Mouse (Mus musculus): ENCODE results near the gene Cep112.

Gene Cep112

DNA sequence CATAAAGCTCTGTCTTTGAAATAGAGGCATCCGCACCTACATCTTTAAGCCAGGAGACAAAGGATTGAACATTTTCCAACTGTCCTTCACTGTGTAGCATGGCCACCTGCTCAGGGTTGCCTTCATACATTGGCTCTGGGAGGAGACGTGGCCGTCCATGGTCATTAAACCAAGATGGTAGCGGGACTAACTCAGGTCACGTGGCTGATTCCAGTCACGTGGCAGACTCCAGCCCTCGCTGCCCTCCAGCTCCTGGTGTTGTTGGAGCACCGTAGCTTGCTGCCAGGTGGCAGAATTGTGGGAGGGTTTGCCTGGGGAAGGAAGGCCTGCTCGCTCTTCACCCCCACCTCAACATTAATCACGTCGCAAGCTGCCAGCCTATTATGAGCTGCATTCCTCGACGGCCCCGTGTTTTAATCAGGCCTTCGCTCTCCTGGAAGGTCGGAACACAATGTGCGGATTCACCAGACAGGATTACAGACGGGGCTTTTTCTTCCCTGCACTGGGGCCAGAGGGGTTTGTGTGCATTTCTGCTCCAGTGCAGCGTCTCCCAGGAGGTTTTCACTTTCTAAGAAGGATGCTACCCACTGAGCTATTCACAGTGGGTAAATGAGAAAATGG lies 460.4 kb downstream of the Cep112 start:
- DNase-seq, result no peak

DNA sequence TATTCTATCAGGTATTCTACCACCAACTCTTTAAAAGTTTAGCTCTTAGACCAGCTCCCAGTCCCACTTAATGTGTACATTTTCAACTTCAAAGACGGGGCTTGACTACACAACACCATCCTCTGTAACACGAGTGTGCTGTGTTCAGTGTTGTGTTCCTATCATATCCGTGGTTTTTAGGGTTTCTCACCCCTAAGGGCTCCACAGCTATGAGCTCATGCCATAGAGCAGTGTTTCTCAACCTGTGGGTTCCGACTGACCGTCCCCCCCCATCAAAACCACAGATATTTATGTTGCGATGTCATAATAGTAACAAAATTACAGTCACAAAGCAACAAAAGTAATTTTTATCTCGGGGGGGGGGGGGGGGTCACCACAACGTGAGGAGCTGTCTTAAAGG lies 461.1 kb downstream of the Cep112 start:
- DNase-seq, result no peak

DNA sequence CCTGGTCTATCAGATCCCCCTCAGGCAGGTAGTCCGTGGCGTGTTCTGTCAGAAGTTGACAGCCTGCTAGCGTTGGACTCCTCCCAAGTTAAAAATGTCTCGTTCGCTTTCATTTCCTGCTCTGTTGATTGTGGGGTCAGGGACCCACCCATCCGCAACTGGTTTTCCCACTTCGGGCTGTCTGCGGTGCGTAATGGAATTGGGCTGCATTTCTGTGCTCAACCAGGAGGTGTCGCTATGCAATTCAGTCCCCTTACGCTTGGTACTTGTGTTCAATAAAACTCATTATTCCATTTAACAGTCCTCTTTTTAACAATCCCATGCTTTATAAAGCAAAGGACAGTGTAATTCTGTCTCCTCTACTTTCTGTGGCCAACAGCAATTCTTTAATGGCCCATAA lies 464.1 kb downstream of the Cep112 start:
- no peak for DNase-seq

DNA sequence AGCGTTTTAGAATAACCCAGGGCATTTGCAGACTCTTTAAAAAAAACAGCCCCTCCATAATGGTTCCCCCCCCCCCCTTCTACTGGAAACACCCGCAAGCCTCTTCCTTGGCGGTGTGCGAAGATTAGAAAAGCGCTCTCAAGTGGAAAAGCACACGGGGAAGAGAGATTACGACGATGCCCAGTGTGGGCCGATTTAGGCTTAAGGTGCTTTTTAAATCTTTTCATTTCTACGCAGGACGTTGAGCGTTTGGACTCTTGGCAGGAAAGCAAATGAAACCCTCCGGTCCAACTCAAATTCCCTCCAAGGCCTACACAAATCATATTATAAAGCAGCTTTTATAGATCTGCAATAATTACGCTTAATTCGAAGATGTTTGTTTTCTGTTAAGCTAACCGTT lies 465.6 kb downstream of the Cep112 start:
- DNase-seq, result no peak

DNA sequence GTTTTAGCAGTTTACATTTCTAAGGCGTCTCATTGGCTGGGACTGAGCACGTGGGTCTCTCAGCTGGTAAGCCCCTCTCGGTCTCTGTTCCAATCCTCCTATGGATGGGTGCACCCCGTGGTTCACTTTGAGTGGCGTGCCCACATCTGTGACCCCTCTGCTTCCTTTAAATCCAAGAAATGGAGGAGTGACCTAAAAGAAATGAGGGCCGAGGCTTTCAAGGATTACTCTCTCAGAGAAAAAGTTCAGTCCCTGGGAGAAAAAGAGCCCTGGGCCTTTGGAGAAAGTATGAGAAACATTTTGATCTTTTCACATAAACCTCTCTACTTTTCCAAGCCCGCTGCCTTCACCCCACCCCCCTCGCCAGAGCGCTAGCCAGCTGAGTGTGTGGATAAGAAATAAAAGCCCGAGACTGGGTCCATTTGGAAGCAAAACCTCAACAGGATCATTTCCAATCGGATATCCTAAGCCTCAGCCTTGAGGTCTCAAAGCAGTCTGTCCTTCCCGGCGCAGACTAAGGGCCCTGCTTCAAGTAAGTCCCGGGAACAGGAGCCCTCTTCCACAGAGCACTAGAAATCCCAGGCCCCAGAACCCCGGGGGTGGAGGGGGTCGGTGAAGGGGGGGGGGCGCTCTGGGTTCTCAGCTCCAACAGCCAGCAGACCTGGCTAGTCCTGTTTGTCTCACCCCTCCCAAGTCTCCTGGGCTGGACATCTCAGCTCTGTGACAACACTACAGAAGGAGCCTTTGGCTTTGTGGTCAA lies 466.3 kb downstream of the Cep112 start:
- DNase-seq, result no peak

DNA sequence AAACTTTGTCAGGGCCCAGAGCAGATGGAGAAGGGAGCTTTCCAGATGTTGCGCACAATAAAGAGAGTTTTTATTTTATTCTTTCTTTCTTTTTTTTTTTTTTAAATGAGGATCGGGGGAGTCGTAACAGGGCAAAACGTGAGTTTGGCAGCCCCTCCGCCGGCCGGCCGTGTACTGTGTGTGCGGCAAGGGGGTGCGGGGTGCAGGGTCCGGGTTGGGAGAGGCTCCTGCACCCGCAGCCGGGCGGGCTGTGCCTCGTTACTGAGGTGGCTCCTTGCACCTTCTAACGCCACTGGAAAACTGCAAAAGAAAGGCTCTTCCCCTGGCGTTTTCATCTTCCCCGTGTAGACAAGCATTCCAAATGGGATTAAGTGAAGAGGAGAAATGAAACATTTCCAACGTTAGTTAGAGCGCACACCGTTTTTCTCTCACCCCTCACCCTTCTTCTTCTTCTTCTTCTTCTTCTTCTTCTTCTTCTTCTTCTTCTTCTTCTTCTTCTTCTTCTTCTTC lies 466.9 kb downstream of the Cep112 start:
- no peak for DNase-seq

DNA sequence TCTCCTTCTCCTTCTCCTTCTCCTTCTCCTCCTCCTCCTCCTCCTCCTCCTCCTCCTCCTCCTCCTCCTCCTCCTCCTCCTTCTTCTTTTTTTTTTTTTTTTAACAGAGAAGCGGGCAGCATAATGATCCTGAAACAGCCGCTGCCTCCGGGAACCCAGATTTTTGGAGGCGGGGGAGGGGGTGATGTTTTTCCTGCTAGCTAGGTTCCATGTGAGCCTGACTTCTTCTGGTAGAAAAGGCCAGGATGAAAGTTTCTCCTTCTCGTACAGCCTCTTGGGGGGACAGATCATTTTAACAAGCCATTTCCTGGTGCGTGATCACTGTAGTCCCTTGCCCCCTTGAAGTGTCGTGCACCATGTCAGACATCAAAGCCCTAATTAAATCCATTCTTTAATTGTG lies 467.4 kb downstream of the Cep112 start:
- no peak for DNase-seq

DNA sequence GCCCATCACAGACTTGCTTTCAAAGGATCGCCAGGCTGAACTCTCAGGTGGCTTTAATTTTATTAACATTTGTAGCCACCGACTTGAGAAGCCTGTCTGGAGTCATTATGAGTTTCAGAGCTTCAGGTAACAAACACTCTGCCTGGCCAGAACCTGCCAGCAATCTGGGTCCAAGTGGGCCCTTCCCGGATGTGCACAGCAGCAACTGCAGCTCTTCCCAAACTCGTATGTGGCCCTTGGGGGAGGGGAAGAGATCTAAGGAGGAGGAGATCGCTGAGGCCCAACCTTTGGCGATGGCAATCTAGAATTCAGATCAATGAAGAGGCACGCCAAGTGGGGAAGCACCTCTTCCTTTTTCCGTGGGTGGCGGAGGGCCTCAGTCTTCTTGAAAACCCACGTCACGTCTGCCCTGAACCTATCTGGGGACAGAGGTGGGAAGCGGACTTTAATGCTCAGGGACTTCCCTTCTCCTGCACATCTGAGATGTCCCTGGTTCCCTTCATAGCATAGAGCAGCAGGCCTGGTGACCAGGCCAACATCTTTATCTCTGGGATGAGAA lies 468.3 kb downstream of the Cep112 start:
- DNase-seq, result no peak

DNA sequence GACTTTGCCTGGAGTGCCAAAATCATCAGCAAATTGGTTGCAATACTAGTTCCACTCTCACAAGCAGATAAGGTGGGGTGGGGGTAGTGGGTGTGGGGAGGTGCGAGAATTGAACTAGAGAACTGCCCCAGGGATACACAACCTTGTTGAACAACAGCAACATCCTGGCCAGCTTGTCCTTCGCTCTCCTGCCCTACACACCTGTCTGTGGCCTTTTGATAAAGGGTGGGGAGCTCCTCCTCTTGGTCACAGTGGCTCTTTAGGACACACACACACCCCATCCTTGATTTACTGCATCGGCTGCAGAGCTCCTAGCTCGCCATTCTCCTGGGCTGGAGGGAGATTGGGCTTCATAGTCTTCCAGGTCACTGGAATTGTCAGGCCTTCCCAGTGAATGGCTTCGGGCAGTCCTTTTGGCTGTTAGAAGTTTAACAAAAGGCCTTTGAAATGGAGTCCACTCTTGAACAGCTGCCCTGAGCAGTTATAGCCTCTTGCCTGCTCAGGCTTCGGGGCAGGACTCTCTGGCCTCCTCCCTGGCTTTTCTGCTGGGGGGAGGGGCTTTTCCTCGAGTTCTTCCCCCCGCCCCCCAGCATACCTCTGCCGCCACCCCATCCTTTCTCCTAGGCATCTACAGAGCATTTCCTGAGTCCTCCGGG lies 469.0 kb downstream of the Cep112 start:
- no peak for DNase-seq

DNA sequence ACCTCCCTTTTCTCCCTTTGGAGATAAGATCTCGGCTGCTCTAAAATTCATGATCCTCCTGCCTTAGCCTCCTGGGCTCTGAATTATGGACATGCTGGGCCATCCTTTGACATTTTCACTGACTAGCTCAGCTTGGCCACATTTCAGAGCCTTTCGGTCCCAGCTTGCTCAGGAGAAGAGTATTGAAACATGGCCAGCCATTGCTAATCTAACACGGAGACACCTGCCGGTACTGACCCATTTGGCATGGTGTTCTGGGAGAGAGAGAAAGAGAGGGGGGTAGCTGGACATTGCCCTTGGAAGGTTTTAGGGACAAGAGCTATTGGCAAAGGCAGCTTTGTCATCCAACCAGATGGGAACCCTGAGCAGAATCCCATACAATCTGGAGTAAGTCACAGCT lies 472.0 kb downstream of the Cep112 start:
- DNase-seq, result no peak

DNA sequence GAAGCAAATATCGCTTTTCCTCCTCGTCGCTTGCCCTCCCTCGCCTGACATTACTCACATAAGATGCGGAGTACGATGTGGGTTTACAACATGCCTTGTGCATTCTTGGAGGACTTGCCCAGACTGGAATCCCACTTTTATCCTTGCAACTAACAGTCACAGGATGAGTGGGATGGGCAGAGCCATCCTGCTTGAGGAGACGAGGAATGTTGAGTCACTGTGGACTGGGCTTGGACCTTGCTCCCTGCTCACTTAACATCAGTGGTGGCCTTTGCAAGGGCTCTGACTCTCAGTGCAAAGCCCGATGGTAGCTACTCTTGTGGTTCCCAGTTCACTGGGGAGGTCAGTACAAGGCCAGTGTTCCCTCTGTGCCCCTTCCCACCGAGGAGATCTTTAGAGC lies 473.1 kb downstream of the Cep112 start:
- no peak for DNase-seq

DNA sequence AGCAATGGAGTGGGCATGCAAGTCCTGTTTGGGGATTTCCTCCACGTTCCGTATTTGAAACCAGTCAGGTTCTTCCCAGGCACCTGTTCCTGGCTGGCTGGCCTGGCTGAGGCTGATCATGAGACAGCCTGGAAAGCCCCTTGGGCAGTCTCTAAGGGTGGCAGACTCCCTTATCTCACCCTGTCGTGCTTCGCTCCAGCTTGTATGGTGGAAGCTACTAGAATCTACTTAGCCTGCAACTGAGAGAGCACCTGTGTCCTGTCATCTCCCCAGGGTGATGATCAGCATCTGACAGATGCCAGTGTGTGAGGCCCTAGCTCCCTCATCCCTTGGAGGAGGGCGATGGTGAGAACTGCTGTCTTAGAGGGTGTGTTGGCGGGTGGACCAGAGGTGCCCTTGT lies 473.5 kb downstream of the Cep112 start:
- no peak for DNase-seq

DNA sequence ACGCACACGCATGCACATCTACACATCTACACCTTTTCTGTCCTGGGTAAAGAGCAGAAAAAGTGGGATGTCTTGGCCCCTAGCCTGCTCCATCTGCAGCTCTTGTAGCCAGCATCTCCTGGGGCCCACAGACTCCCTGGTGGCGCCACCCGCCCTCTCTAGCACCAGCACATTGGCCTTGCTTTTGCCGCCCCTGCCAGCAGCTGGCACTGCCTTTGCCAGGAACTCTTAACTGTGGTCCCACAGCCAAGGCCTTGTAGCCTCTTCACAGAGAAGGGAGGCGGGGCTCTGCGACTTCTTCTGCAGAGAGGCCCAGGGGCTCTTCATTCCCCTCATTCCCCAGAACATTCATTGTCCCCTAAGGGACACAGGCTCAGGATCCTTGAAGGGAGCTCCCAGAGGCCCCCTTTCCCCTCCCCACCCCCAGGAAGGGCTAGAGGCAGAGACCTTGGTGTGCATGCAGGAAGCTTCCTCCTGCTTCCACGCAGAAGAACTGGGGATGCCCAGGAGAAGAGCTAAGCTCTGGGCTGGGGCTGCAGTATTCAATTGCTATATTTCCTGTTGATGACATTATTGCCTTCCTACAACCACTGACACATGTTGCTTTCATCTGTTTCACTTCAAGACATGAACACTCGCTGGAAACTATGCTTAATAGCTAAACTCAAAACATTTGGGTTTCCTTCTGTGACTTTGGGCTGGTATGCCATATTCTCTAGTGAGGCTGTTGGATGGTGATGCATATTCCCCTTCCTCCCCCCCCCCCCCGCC lies 475.9 kb downstream of the Cep112 start:
- no peak for DNase-seq

DNA sequence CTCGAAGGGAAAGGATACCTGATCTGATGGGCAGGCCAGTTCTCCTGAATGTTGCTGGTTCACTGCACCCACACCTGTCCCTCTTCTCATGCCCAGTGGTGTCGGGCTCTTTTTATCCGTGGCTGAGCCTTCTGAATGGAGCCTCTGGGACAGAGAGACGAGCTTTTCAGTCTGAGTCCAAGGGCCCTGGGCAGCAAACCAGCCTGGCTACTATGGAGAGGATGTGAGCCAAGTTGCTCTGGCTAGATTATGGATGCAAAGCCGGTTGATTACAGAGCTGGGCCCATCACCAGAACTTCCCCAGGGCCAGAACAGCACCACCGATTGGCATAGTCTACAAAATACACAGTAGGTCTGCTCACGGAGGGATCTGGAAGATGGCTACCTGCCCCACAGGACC lies 476.7 kb downstream of the Cep112 start:
- no peak for DNase-seq

DNA sequence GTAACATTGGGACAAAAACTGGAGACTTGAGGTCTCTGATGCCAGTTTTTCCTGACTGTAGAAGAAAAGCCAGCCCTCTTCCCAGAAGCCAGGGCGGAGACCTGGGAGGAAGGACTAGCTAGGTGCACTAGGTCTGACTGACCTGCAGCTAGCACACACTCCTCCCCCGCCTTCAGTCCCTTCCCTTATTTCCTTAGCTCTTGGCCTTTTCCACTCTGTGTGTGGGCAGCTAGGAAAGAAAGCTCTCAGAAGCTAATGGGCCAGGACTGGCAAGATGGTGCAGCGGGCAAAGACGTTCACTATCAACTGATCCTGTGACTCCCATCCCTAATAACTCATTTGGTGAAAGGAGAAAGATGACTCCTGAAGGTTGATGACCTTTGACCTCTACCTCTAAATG lies 477.3 kb downstream of the Cep112 start:
- DNase-seq, result no peak

DNA sequence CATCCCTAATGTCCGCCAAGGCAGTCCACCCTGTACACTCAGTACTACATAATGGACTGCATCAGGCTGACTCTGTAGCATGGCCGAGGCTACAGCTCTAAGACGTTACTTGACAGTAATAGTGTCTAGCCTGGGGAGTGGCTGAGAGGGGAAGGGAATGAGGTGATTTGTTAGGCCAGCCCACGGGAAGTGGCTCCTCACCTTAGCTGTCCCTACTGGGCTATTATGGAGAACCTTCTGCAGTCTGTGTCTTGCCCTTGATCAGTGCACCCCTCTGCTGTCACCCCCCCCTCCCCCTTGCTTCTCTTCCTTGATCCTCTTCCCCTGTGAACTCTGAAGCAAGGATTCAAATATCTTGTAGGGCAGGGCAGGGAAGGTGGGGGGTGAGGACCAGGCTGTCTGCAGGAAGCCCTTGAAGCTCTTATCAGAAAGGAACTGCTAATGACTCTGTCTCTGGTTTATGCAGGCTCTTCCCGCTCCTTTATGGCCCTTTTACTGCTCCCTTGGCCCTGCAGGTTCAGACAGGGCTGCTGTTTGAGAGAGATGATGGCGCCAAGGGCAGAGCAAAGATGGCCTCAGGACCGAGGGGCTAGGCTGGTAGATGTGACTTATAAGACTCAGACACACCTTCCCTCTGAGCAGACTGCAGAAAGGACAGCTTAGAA lies 481.7 kb downstream of the Cep112 start:
- no peak for DNase-seq

DNA sequence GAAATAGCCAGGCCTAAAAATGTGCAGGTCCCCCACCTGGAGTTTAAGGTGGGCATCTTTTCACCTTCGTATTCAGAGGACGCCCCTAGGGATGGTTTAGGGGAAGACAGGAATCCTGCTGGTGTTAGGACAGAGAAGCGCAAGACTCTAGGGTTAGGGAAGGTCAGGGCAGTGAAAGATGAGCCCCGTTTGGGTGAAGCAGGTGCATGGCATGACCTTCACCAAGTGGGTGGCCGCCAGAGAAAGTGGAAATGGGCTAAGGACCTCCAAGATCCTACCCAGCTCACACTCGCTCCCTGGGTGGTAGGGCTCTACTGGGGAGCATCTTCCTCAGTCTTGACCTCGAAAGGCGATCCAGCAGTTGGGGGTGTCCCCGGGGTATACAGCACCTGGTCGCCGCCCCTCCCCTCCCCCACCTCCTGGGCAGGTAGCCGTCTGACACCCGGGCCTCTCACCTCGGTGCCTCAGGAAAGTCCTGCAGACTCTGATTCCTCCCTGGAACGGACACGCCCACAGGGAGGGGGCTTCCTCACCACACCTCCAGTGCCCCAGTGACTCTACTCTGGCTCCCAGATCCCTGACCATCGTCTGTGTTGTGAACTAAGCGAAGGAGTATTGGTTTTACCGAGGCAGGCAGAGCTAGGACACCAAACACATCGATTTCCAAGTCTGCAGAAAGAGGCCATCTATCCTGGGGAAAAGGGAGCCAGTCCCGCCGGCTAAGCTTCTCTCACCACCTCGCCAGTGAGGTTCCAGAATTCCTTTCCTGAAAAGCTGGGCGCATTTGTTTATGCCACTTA lies 484.6 kb downstream of the Cep112 start:
- DNase-seq, result no peak

Data from thymus, postnatal 14 days (tissue).